Mouse (Mus musculus): ENCODE measurements at regions not wholly inside any gene's neighbourhood (a gene's known extent, or its start where the extent isn't known, plus 50 kb on each side); places are given as distances from the start of the nearest gene placed in this dataset.
A peak's percentile ranks its signal among the peaks of the same experiment; 100 is the strongest.
"Not testable (repeated sequence)": the region's sequence is repeated elsewhere in the genome, so short reads cannot be mapped to it uniquely, and the experiment has no call there.

- WGBS (ENCODE audit: insufficient replicate concordance), result 83% methylated on average over 2 of the region's 2 CpGs
- not testable (repeated sequence) for ATAC-seq (ENCODE audit: insufficient read depth)
These were observed 81.3 kb downstream of the Ogfrl1 start for GRCm38 (mm10) chr1:23316288-23316687.

GRCm38 (mm10) chr1:23314863-23315262 lies 82.7 kb downstream of the Ogfrl1 start:
- H3K9ac ChIP-seq (replicated peaks); H3K4me2 ChIP-seq (ENCODE audit: low read depth); H3K4me1 ChIP-seq (replicated peaks; ENCODE audit: control insufficient read depth in 2 of 2, insufficient read depth in 2 of 2, low read length in 1 of 2); H3K9me3 ChIP-seq (ENCODE audit: control insufficient read depth, low read length); H3K36me3 ChIP-seq (replicated peaks; ENCODE audit: control insufficient read depth, insufficient read depth, low read depth); H3K27me3 ChIP-seq (ENCODE audit: control insufficient read depth, insufficient read depth, low read length); ATAC-seq (ENCODE audit: insufficient read depth); H3K4me3 ChIP-seq (ENCODE audit: insufficient read depth in 1 of 2, low read depth in 2 of 2, low read length in 2 of 2); H3K27ac ChIP-seq; DNase-seq (ENCODE audit: low read depth in 3 of 3, low spot score in 3 of 3): not testable (repeated sequence)
- 13% methylated on average over 2 of the region's 2 CpGs for WGBS (ENCODE audit: insufficient replicate concordance)
- TF ChIP-seq EP300 (IDR thresholded peaks at IDR 0.05; ENCODE audit: low read depth), result peak; percentile 40; the same call in 1 of the 2 replicates

More at GRCm38 (mm10) chr1:23316288-23316687, 81.3 kb downstream of the Ogfrl1 start:
- H3K27ac ChIP-seq; H3K4me1 ChIP-seq (replicated peaks; ENCODE audit: control insufficient read depth in 2 of 2, insufficient read depth in 2 of 2, low read length in 1 of 2); H3K4me3 ChIP-seq (ENCODE audit: insufficient read depth in 1 of 2, low read depth in 2 of 2, low read length in 2 of 2); H3K4me2 ChIP-seq (ENCODE audit: low read depth); H3K27me3 ChIP-seq (ENCODE audit: control insufficient read depth, insufficient read depth, low read length); H3K36me3 ChIP-seq (replicated peaks; ENCODE audit: control insufficient read depth, insufficient read depth, low read depth); H3K9ac ChIP-seq (replicated peaks); H3K9me3 ChIP-seq (ENCODE audit: control insufficient read depth, low read length); DNase-seq (ENCODE audit: low read depth in 3 of 3, low spot score in 3 of 3): not testable (repeated sequence)

- 85% methylated on average over 1 of the region's 1 CpGs for WGBS (ENCODE audit: insufficient replicate concordance)
- TF ChIP-seq EP300 (IDR thresholded peaks at IDR 0.05; ENCODE audit: low read depth), result no peak
These were observed 104.9 kb downstream of the Ogfrl1 start for GRCm38 (mm10) chr1:23292718-23293117.

GRCm38 (mm10) chr1:23286741-23287140 lies 110.8 kb downstream of the Ogfrl1 start:
- Histone ChIP-seq H3K9me3 (ENCODE audit: control insufficient read depth, low read length) (no peaks in the 10 kb centered on the region), H3K4me1 (replicated peaks; ENCODE audit: control insufficient read depth in 2 of 2, insufficient read depth in 2 of 2, low read length in 1 of 2) (peaks cover 22 to 24% of the 10 kb centered on the region in 2 experiments), H3K36me3 (replicated peaks; ENCODE audit: control insufficient read depth, insufficient read depth, low read depth) (no peaks in the 10 kb centered on the region; the same call in 1 of the 2 replicates), H3K27me3 (ENCODE audit: control insufficient read depth, insufficient read depth, low read length) (no peaks in the 10 kb centered on the region), H3K4me2 (ENCODE audit: low read depth) (no peak overlapping the region), H3K4me3 (ENCODE audit: insufficient read depth in 1 of 2, low read depth in 2 of 2, low read length in 2 of 2) (no peak overlapping the region), H3K27ac (no peak overlapping the region), H3K9ac (replicated peaks) (no peak overlapping the region)
- DNase-seq (ENCODE audit: low read depth in 3 of 3, low spot score in 3 of 3), result peak in 1 of 3 experiments; percentile 38
- WGBS (ENCODE audit: insufficient replicate concordance), result 28% methylated on average over 4 of the region's 4 CpGs
- TF ChIP-seq EP300 (IDR thresholded peaks at IDR 0.05; ENCODE audit: low read depth) (no peak), CTCF (IDR thresholded peaks at IDR 0.05; ENCODE audit: low read depth) (peak; percentile 80)
- no peak for ATAC-seq (ENCODE audit: insufficient read depth)

More at GRCm38 (mm10) chr1:23292718-23293117, 104.9 kb downstream of the Ogfrl1 start:
- no peak for ATAC-seq (ENCODE audit: insufficient read depth)
- no peak overlapping the region for H3K9ac ChIP-seq (replicated peaks)
- no peaks in the 10 kb centered on the region; the same call in 1 of the 2 replicates for H3K36me3 ChIP-seq (replicated peaks; ENCODE audit: control insufficient read depth, insufficient read depth, low read depth)
- no peaks in the 10 kb centered on the region for H3K4me1 ChIP-seq (replicated peaks; ENCODE audit: control insufficient read depth in 2 of 2, insufficient read depth in 2 of 2, low read length in 1 of 2)
- H3K4me3 ChIP-seq (ENCODE audit: insufficient read depth in 1 of 2, low read depth in 2 of 2, low read length in 2 of 2), result no peak overlapping the region
- DNase-seq (ENCODE audit: low read depth in 3 of 3, low spot score in 3 of 3), result no peak
- no peak overlapping the region for H3K4me2 ChIP-seq (ENCODE audit: low read depth)
- no peaks in the 10 kb centered on the region for H3K27me3 ChIP-seq (ENCODE audit: control insufficient read depth, insufficient read depth, low read length)
- no peaks in the 10 kb centered on the region for H3K9me3 ChIP-seq (ENCODE audit: control insufficient read depth, low read length)
- no peak overlapping the region for H3K27ac ChIP-seq

- WGBS (ENCODE audit: insufficient replicate concordance), result 52% methylated on average over 4 of the region's 4 CpGs
- H3K27ac ChIP-seq, result peak overlapping the region; percentile 98
- H3K27me3 ChIP-seq (ENCODE audit: control insufficient read depth, insufficient read depth, low read length), result no peaks in the 10 kb centered on the region
- H3K4me3 ChIP-seq (ENCODE audit: insufficient read depth in 1 of 2, low read depth in 2 of 2, low read length in 2 of 2), result peak overlapping the region in 1 of 2 experiments; percentile 30; a peak in 1 of 4 replicates
- peaks cover 3% of the 10 kb centered on the region for H3K36me3 ChIP-seq (replicated peaks; ENCODE audit: control insufficient read depth, insufficient read depth, low read depth)
- H3K9me3 ChIP-seq (ENCODE audit: control insufficient read depth, low read length), result no peaks in the 10 kb centered on the region
- H3K9ac ChIP-seq (replicated peaks), result peak overlapping the region; percentile 60
- H3K4me2 ChIP-seq (ENCODE audit: low read depth), result peak overlapping the region; percentile 67
- TF ChIP-seq CTCF (IDR thresholded peaks at IDR 0.05; ENCODE audit: low read depth) (no peak), EP300 (IDR thresholded peaks at IDR 0.05; ENCODE audit: low read depth) (no peak)
- H3K4me1 ChIP-seq (replicated peaks; ENCODE audit: control insufficient read depth in 2 of 2, insufficient read depth in 2 of 2, low read length in 1 of 2), result peaks cover 35 to 37% of the 10 kb centered on the region in 2 experiments
- DNase-seq (ENCODE audit: low read depth in 3 of 3, low spot score in 3 of 3) (no peak), ATAC-seq (ENCODE audit: insufficient read depth) (peak; percentile 19; the same call in 1 of the 2 replicates)
These were observed 114.7 kb downstream of the Ogfrl1 start for GRCm38 (mm10) chr1:23282870-23283219.
